Mouse (Mus musculus) olfactory bulb, adult 2 months (tissue): ENCODE data around the gene Adamts9. TPM values are rescaled to one million over a fixed set of nuclear protein-coding genes. Genes with fewer than 3 reads are reported as not detected.

Source experiments
- H3K27ac ChIP-seq: fragments of 200-500 bp; 2 replicates; pipeline ENCODE4 v1.5.1; 2012; ENCODE audit warnings: low read depth, low read length; ENCODE audit not compliant: insufficient read depth
- H3K4me1 ChIP-seq: fragments of 200-500 bp; 2 replicates; pipeline ENCODE4 v1.6.1; 2012; ENCODE audit warnings: low read length; ENCODE audit not compliant: control insufficient read depth, insufficient read depth
- H3K4me3 ChIP-seq: fragments of 200-500 bp; 2 replicates; pipeline ENCODE4 v1.5.1; 2012; ENCODE audit warnings: mild to moderate bottlenecking, low read depth, low read length, moderate library complexity; ENCODE audit not compliant: insufficient read depth
- CTCF ChIP-seq: fragments of 200-500 bp; IDR thresholded peaks from 2 replicates; pipeline ENCODE4 v1.5.1; 2012; ENCODE audit warnings: low read depth, mild to moderate bottlenecking, low read length, moderate library complexity; ENCODE audit not compliant: insufficient read depth
- POLR2A ChIP-seq: fragments of 200-500 bp; IDR thresholded peaks from 2 replicates; pipeline ENCODE4 v1.6.1; 2012; ENCODE audit warnings: mild to moderate bottlenecking, low read depth, low read length, moderate library complexity; ENCODE audit not compliant: insufficient read depth
- WGBS: fragments of 180-500 bp; shearing (Covaris S2); methylation state at CpG from one replicate; pipeline ENCODE4 v1.1.7; 2018; 5-methylcytosine and 5-hydroxymethylcytosine counted together
- polyA plus RNA-seq: library from polyadenylated mRNA; stranded (reverse); fragments of >200 nt; gene quantifications from 2 replicates; pipeline ENCODE4 v1.2.4, GENCODE M21; 2012; ENCODE audit warnings: low replicate concordance; ENCODE audit not compliant: missing spikeins, insufficient read depth, insufficient read length

The Adamts9 gene
- polyA plus RNA-seq, 1 experiment = not detected

DNA sequence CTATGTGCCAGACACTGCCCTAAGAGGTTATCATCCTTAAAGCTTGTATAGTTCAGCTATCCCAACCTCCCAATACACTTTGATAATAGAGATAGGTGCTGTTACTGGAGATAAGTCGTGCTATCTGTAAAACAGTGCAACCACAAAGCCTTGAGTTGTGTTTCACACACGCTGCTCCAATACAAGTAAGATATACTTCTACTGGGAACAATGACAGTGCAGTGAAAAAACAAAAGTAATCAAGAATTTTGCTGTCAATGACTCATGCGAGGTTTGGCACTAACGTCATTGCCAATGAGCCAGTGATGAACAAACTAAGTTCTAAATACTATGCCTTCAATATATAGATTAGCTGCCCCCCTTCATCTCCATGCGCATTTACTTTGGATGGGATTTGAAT is 116.7 kb downstream of the Adamts9 start:
- no peaks in the 10 kb centered on the region for H3K4me1 ChIP-seq
- no peak overlapping the region for H3K4me3 ChIP-seq
- H3K27ac ChIP-seq = no peak overlapping the region
- WGBS = 87% methylated on average over 5 of the region's 5 CpGs
- TF ChIP-seq POLR2A (no peak), CTCF (no peak)

DNA sequence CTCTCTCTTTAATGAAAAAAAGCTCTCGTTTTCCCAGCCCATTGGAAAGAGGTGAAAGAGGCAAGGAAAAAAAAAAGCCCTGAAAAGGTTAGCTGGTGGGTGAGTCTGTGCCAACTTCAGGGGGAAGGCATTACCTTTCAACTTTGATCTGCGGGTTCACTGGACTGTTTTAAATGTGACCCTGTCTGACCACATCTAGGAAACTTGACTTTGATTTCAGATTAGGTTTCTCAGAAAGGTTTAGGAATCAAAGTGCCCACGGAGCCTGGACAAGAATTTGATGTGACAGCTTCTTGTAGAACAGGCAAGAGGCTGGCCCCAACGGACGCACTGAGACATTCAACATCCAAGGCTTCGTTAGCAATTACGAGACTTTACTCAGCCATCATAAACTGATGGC is 119.3 kb downstream of the Adamts9 start:
- H3K27ac ChIP-seq = no peak overlapping the region
- 77% methylated on average over 7 of the region's 7 CpGs for WGBS
- no peaks in the 10 kb centered on the region for H3K4me1 ChIP-seq
- no peak for TF ChIP-seq CTCF
- no peak for TF ChIP-seq POLR2A
- no peak overlapping the region for H3K4me3 ChIP-seq

GRCm38 (mm10) chr6:92822006-92822405 is 121.3 kb downstream of the Adamts9 start:
- Histone ChIP-seq H3K27ac (no peak overlapping the region), H3K4me3 (no peak overlapping the region), H3K4me1 (no peaks in the 10 kb centered on the region)
- 57% methylated on average over 6 of the region's 6 CpGs for WGBS
- TF ChIP-seq POLR2A = no peak
- no peak for TF ChIP-seq CTCF

- TF ChIP-seq CTCF = no peak
- TF ChIP-seq POLR2A = no peak
- 58% methylated on average over 5 of the region's 5 CpGs for WGBS
- no peaks in the 10 kb centered on the region for H3K4me1 ChIP-seq
- H3K4me3 ChIP-seq = no peak overlapping the region
- H3K27ac ChIP-seq = no peak overlapping the region
These were observed 121.7 kb downstream of the Adamts9 start for GRCm38 (mm10) chr6:92821606-92822005.

DNA sequence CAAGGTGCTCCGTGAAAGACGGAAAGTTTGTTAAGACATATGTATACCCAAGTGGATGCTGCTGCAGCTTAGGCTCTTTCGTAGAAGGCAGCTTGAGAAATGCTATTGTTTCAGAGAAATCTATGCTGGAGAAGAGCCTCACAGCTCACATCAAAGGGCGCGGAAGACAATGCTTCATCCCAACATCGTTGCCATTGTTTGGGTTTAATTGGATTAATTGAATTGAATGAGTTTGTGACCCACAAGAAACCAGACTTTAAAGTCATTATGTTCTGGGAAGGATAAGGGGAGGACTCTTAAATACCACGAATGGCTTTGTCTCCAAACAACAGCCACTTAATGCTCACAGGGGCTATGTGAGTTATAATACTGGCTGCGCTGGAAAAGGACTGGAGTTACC is 125.6 kb downstream of the Adamts9 start:
- 57% methylated on average over 8 of the region's 8 CpGs for WGBS
- no peak overlapping the region for H3K27ac ChIP-seq
- H3K4me1 ChIP-seq = peaks cover 4% of the 10 kb centered on the region; the same call in 1 of the 2 replicates
- no peak for TF ChIP-seq POLR2A
- no peak for TF ChIP-seq CTCF
- no peak overlapping the region for H3K4me3 ChIP-seq

DNA sequence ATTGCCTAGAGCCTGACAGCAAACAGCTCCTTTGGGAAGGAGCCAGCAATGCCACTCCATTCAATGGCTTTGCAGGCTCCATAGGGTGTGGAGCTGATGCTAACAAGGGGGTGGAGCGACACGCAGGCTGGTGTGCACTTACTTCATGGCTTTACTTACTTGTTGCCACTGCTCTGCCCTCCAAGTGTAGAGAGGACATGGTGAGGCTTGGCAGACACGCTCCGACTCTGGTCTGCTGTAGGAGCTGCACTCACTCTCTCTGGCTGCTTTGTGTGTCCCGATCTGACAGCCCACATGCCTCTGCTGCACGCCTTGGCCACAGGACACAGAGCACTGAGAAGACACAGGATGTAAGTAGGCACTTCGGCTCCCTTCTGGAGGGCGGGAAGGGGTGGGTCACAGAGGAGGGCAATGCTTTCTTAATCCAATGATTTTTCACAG is 127.0 kb downstream of the Adamts9 start, which contains the start of gene A730049H05Rik:
Gene A730049H05Rik, plus strand, starts transcription at position 168 of the 441 bp plus-strand sequence.
- 18% methylated on average over 8 of the region's 8 CpGs for WGBS
- no peak for TF ChIP-seq POLR2A
- no peak for TF ChIP-seq CTCF

GRCm38 (mm10) chr6:92812702-92813370 is 130.5 kb downstream of the Adamts9 start:
- TF ChIP-seq CTCF (no peak), POLR2A (no peak)
- 51% methylated on average over 2 of the region's 2 CpGs for WGBS
- H3K4me1 ChIP-seq = peaks cover 4% of the 10 kb centered on the region; the same call in 1 of the 2 replicates
- no peak overlapping the region for H3K27ac ChIP-seq
- no peak overlapping the region for H3K4me3 ChIP-seq

More for the DNA sequence above, 127.0 kb downstream of the Adamts9 start, which contains the start of gene A730049H05Rik:
- peaks cover 4% of the 10 kb centered on the region; the same call in 1 of the 2 replicates for H3K4me1 ChIP-seq
- no peak within 1 kb of the TSS for H3K4me3 ChIP-seq
- no peak within 1 kb of the TSS for H3K27ac ChIP-seq

GRCm38 (mm10) chr6:92811566-92811965 is 131.7 kb downstream of the Adamts9 start:
- Histone ChIP-seq H3K4me3 (no peak overlapping the region), H3K27ac (no peak overlapping the region), H3K4me1 (peaks cover 4% of the 10 kb centered on the region; the same call in 1 of the 2 replicates)
- TF ChIP-seq POLR2A = no peak
- no peak for TF ChIP-seq CTCF

GRCm38 (mm10) chr6:92810628-92811027 is 132.7 kb downstream of the Adamts9 start:
- H3K4me1 ChIP-seq = no peaks in the 10 kb centered on the region
- H3K27ac ChIP-seq = no peak overlapping the region
- TF ChIP-seq POLR2A (no peak), CTCF (no peak)
- no peak overlapping the region for H3K4me3 ChIP-seq
- 99% methylated on average over 2 of the region's 2 CpGs for WGBS
